Mouse (Mus musculus): ENCODE measurements around the gene Nes.

DNA sequence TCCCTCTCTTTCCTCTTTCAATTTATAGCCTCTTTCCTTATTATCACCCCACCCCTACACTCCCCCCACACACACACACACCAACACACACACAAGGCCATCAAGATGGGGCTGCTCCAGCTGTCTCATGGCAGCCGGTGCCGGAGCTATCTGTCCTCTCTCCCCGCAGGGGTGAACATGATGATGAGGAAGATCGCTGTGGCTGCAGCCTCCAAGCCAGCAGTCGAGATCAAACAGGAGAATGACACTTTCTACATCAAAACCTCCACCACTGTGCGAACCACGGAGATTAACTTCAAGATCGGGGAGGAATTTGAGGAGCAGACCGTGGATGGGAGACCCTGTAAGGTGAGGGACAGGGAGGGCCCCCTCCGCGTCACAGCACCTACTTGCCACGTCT is 18.9 kb upstream of the Nes start:
- no peak for TF ChIP-seq POLR2A (IDR thresholded peaks at IDR 0.05; ENCODE audit: borderline replicate concordance, extremely low read depth, low read depth, low read length)
- no peak for TF ChIP-seq CTCF (IDR thresholded peaks at IDR 0.05; ENCODE audit: insufficient read depth, low read length)
